Mouse (Mus musculus) kidney, adult 2 months (tissue): Measurements from ENCODE around the gene Rgs9bp. TPM values are rescaled to one million over a fixed set of nuclear protein-coding genes. Genes with fewer than 3 reads are reported as not detected.

Source experiments
- DNase-seq: peaks from one replicate; pipeline ENCODE4 v3.0.0; 2021
- H3K27ac ChIP-seq: fragments of 200-500 bp; 2 replicates; pipeline ENCODE4 v1.5.1; 2012; ENCODE audit warnings: low read depth, low read length, control low read depth, inconsistent platforms; ENCODE audit not compliant: insufficient read depth
- H3K27me3 ChIP-seq: fragments of 200-500 bp; replicated peaks from 2 replicates; pipeline ENCODE4 v1.6.1; 2012; ENCODE audit warnings: mild to moderate bottlenecking, moderate library complexity, low read length, inconsistent platforms; ENCODE audit not compliant: control insufficient read depth, insufficient read depth
- H3K36me3 ChIP-seq: fragments of 200-500 bp; 2 replicates; pipeline ENCODE4 v1.6.1; 2012; ENCODE audit warnings: mild to moderate bottlenecking, moderate library complexity, low read length, inconsistent platforms; ENCODE audit not compliant: control insufficient read depth, insufficient read depth
- H3K4me1 ChIP-seq: fragments of 200-500 bp; 2 replicates; pipeline ENCODE4 v1.6.1; 2011; ENCODE audit warnings: low read length; ENCODE audit not compliant: control insufficient read depth, insufficient read depth
- H3K4me3 ChIP-seq: fragments of 200-500 bp; 2 replicates; pipeline ENCODE4 v1.5.1; 2011; ENCODE audit warnings: mild to moderate bottlenecking, low read depth, low read length, control low read depth; ENCODE audit not compliant: insufficient read depth
- CTCF ChIP-seq: fragments of 200-500 bp; conservative IDR thresholded peaks from 2 replicates; pipeline ENCODE4 v1.5.1; 2011; ENCODE audit warnings: low read depth, mild to moderate bottlenecking, control low read depth, low read length, moderate library complexity, mixed read lengths; ENCODE audit not compliant: insufficient read depth, insufficient read length
- POLR2A ChIP-seq: fragments of 200-500 bp; IDR thresholded peaks from one replicate; pipeline ENCODE4 v1.6.1; 2011; ENCODE audit warnings: low read depth, low read length, control low read depth
- WGBS: fragments of 180-500 bp; shearing (Covaris S2); methylation state at CpG from one replicate; pipeline ENCODE4 v1.1.7; 2018; 5-methylcytosine and 5-hydroxymethylcytosine counted together
- polyA plus RNA-seq: library from polyadenylated mRNA; depleted of rRNA; stranded (reverse); fragments of >200 nt; gene quantifications from 2 replicates; pipeline ENCODE4 v1.2.3, GENCODE M21; 2012; rRNA removed

Gene Rgs9bp
- polyA plus RNA-seq, 1 experiment: 0.14 TPM

DNA sequence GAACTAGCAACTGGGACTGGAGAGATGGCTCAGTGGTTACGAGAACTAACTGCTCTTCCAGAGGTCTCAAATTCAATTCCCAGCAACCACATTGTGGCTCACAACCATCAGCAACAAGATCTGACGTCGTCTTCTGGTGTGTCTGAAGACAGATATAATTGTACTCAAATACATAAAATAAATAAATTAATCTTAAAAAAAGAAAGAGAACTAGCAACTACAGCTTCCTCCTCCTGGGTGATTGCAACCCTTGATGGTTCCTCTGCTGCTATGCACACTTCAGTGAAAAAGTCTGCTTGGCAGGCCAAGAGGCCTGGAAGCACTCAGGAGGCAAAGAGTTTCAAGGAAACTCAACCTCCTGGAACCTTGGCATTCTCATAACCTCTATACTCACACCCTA lies 55.4 kb downstream of the Rgs9bp start:
- Histone ChIP-seq H3K27ac (no peak overlapping the region), H3K27me3 (no peaks in the 10 kb centered on the region), H3K4me3 (no peak overlapping the region), H3K4me1 (peaks cover 2% of the 10 kb centered on the region; the same call in 1 of the 2 replicates), H3K36me3 (no peaks in the 10 kb centered on the region)
- no peak for DNase-seq
- no peak for TF ChIP-seq CTCF
- TF ChIP-seq POLR2A: no peak
- whole genome bisulfite sequencing: 83% methylated on average over 3 of the region's 3 CpGs

Other genes with a start within 250 kb of the Rgs9bp start
- gene Faap24, start 188.7 kb downstream of the Rgs9bp start, polyA plus RNA-seq: 4.3 and 4.8 TPM in 2 replicates
- 24.4 and 29.5 TPM in 2 replicates for gene Cep89, start 188.5 kb downstream of the Rgs9bp start, polyA plus RNA-seq
- 329 and 355 TPM in 2 replicates for gene Slc7a9, start 136.8 kb downstream of the Rgs9bp start, polyA plus RNA-seq
- gene Tdrd12, start 47.8 kb downstream of the Rgs9bp start, polyA plus RNA-seq: 0.25 and 0.33 TPM in 2 replicates
- gene Nudt19, start 29.3 kb downstream of the Rgs9bp start, polyA plus RNA-seq: 170 and 255 TPM in 2 replicates
- gene Ankrd27, start 662 bp upstream of the Rgs9bp start, polyA plus RNA-seq: 18.3 and 19.1 TPM in 2 replicates
- gene Pdcd5, start 61.9 kb upstream of the Rgs9bp start, polyA plus RNA-seq: 56.9 and 57.4 TPM in 2 replicates
- 5.8 and 6.7 TPM in 2 replicates for gene Dpy19l3, start 168.9 kb upstream of the Rgs9bp start, polyA plus RNA-seq
- gene Zfp507, start 217.4 kb upstream of the Rgs9bp start, polyA plus RNA-seq: 6.4 and 7.0 TPM in 2 replicates